ENCODE assay signal across 8 mouse cellular contexts in the genomic region with DNA sequence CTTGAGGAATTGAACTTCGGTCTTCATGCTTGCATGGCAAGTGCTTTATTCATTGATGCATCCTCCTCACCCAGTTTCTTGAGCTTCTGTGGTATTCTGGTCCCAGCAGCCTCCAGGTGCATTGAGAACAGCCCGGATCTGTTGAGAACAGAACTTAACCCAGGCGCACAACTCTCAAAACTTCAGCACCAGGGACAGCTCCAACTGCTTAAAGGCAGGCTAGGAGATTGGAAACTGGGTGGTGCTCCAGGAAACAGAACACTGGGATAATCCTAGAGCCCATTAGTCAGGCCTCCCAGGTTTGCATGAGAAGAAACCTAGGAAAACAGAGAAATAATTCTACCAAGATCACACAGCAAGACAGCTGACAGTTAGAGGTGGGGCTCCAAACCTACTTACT. TPM values are rescaled to one million over a fixed set of nuclear protein-coding genes. Genes with fewer than 3 reads are reported as not detected.
A peak's percentile ranks its signal among the peaks of the same experiment; 100 is the strongest.
DNase-seq lines count a peak whose midpoint lies in the region; ATAC-seq and TF ChIP-seq lines count a peak whose summit lies in the region.
"Had no signal": no experiment of that assay in that cellular context is flagged by ENCODE, and none has a peak within 500 bp of the region (broad histone marks: within the 10 kb centered on the region; RNA-seq: fewer than 3 reads in every experiment).

No protein-coding gene starts in this region.

- H3K9me3 ChIP-seq in midbrain, embryonic 11.5 days (ENCODE audit: control insufficient read depth, low read length) = no peaks in the 10 kb centered on the region
- H3K9me3 ChIP-seq in midbrain, embryonic 16.5 days (replicated peaks; ENCODE audit: control insufficient read depth, low read length, poor library complexity, severe bottlenecking) = no peaks in the 10 kb centered on the region
- no peaks in the 10 kb centered on the region for H3K9me3 ChIP-seq in lung, postnatal 0 days (ENCODE audit: low read length)

- H3K4me3 ChIP-seq in midbrain, embryonic 11.5 days (ENCODE audit: low read depth, low read length) = no peak overlapping the region
- no peak overlapping the region for H3K4me3 ChIP-seq in midbrain, embryonic 16.5 days (ENCODE audit: low read depth, low read length)
- H3K4me3 ChIP-seq in lung, postnatal 0 days (ENCODE audit: low read depth, low read length) = no peak overlapping the region

- peak; percentile 93 for DNase-seq in midbrain, embryonic 11.5 days (ENCODE audit: low spot score, missing footprints)
- DNase-seq in adipocyte (ENCODE audit: low spot score) = peak; percentile 91
- DNase-seq in gastrocnemius, postnatal 10 days = peak; percentile 63
- DNase-seq in lung, postnatal 0 days (ENCODE audit: low spot score) = peak; percentile 88
- DNase-seq in thymus, postnatal 25 days = peak; percentile 49
- DNase-seq in cerebellum, adult 18-20 months = no peak

- TF ChIP-seq EP300 in lung, postnatal 0 days (IDR thresholded peaks at IDR 0.05) = no peak

- H3K9ac ChIP-seq in midbrain, embryonic 11.5 days (ENCODE audit: low read length) = no peak overlapping the region
- H3K9ac ChIP-seq in midbrain, embryonic 16.5 days (ENCODE audit: low read depth, low read length) = no peak overlapping the region
- H3K9ac ChIP-seq in lung, postnatal 0 days (replicated peaks; ENCODE audit: low read depth) = no peak overlapping the region

- no peaks in the 10 kb centered on the region for H3K36me3 ChIP-seq in midbrain, embryonic 11.5 days (ENCODE audit: control insufficient read depth, insufficient read depth, low read length)
- no peaks in the 10 kb centered on the region for H3K36me3 ChIP-seq in midbrain, embryonic 16.5 days (ENCODE audit: control insufficient read depth, insufficient read depth, low read length)
- H3K36me3 ChIP-seq in lung, postnatal 0 days (ENCODE audit: insufficient read depth, low read length) = no peaks in the 10 kb centered on the region

- H3K4me1 ChIP-seq in midbrain, embryonic 11.5 days (ENCODE audit: control insufficient read depth, insufficient read depth, low read length) = peaks cover 3% of the 10 kb centered on the region; the same call in 1 of the 2 replicates
- peaks cover 5% of the 10 kb centered on the region; the same call in 1 of the 2 replicates for H3K4me1 ChIP-seq in midbrain, embryonic 16.5 days (ENCODE audit: control insufficient read depth, insufficient read depth, low read length)
- H3K4me1 ChIP-seq in lung, postnatal 0 days (ENCODE audit: insufficient read depth, low read depth, low read length) = no peaks in the 10 kb centered on the region

- TF ChIP-seq CTCF in lung, postnatal 0 days (IDR thresholded peaks at IDR 0.05) = no peak

- no peak for ATAC-seq in midbrain, embryonic 11.5 days (ENCODE audit: low FRiP score)
- ATAC-seq in midbrain, embryonic 16.5 days = no peak
- ATAC-seq in lung, postnatal 0 days = no peak

- WGBS in midbrain, embryonic 11.5 days = 16% methylated on average over 3 of the region's 3 CpGs
- 14% methylated on average over 3 of the region's 3 CpGs for WGBS in midbrain, embryonic 16.5 days
- 5% methylated on average over 3 of the region's 3 CpGs for WGBS in lung, postnatal 0 days

- no peaks in the 10 kb centered on the region for H3K27me3 ChIP-seq in midbrain, embryonic 11.5 days (ENCODE audit: control insufficient read depth, insufficient read depth, low read length)
- no peaks in the 10 kb centered on the region; the same call in 1 of the 2 replicates for H3K27me3 ChIP-seq in midbrain, embryonic 16.5 days (ENCODE audit: control insufficient read depth, insufficient read depth, low read depth, low read length)
- no peaks in the 10 kb centered on the region for H3K27me3 ChIP-seq in lung, postnatal 0 days (replicated peaks; ENCODE audit: insufficient read depth, low read length)

- no peak overlapping the region for H3K27ac ChIP-seq in midbrain, embryonic 11.5 days (ENCODE audit: low read depth, low read length)
- H3K27ac ChIP-seq in midbrain, embryonic 16.5 days (ENCODE audit: low read length) = no peak overlapping the region
- H3K27ac ChIP-seq in lung, postnatal 0 days (ENCODE audit: low read length) = no peak overlapping the region

- no peak overlapping the region for H3K4me2 ChIP-seq in midbrain, embryonic 11.5 days
- H3K4me2 ChIP-seq in midbrain, embryonic 16.5 days (ENCODE audit: low read length) = no peak overlapping the region
- H3K4me2 ChIP-seq in lung, postnatal 0 days (replicated peaks; ENCODE audit: low read depth, low read length) = no peak overlapping the region

RNA-seq across cellular contexts. Expression of gene Gm11634, which starts 3.4 kb away (rescaled TPM):
- not detected in 2 replicates for polyA plus RNA-seq in midbrain, embryonic 11.5 days (2014; fragmentation: Nextera tagmentation; extraction: Ambion mirVana)
- polyA plus RNA-seq in midbrain, embryonic 16.5 days (2015; fragmentation: Nextera tagmentation; extraction: Ambion mirVana) = not detected in 2 replicates
- total RNA-seq in gastrocnemius, postnatal 10 days (2021) = not detected
- not detected in 2 replicates for polyA plus RNA-seq in lung, postnatal 0 days (2015; fragmentation: Nextera tagmentation; extraction: Ambion mirVana)
- polyA plus RNA-seq: heart, embryonic 14.5 days had no signal

RNA-seq across cellular contexts. Expression of gene Tmem106a, which starts 20.4 kb away (rescaled TPM):
- polyA plus RNA-seq in midbrain, embryonic 11.5 days (2014; fragmentation: Nextera tagmentation; extraction: Ambion mirVana) = 2.6 and 2.7 TPM in 2 replicates
- 2.2 and 3.2 TPM in 2 replicates for polyA plus RNA-seq in midbrain, embryonic 16.5 days (2015; fragmentation: Nextera tagmentation; extraction: Ambion mirVana)
- total RNA-seq in gastrocnemius, postnatal 10 days (2021) = 1 to 10 TPM; 2.4 to 2.9 TPM
- polyA plus RNA-seq in lung, postnatal 0 days (2015; fragmentation: Nextera tagmentation; extraction: Ambion mirVana) = 7.6 TPM in 2 replicates

RNA-seq across cellular contexts. Expression of gene Rdm1, which starts 24.5 kb away (rescaled TPM):
- 44.0 and 44.8 TPM in 2 replicates for polyA plus RNA-seq in midbrain, embryonic 11.5 days (2014; fragmentation: Nextera tagmentation; extraction: Ambion mirVana)
- 10.6 and 10.7 TPM in 2 replicates for polyA plus RNA-seq in midbrain, embryonic 16.5 days (2015; fragmentation: Nextera tagmentation; extraction: Ambion mirVana)
- 10 to 100 TPM; 18.0 to 20.9 TPM for total RNA-seq in gastrocnemius, postnatal 10 days (2021)
- polyA plus RNA-seq in lung, postnatal 0 days (2015; fragmentation: Nextera tagmentation; extraction: Ambion mirVana) = 20.1 and 34.1 TPM in 2 replicates

RNA-seq across cellular contexts. Expression of gene Nbr1, which starts 50.5 kb away (rescaled TPM):
- polyA plus RNA-seq in midbrain, embryonic 11.5 days (2014; fragmentation: Nextera tagmentation; extraction: Ambion mirVana) = 91.0 and 93.8 TPM in 2 replicates
- polyA plus RNA-seq in midbrain, embryonic 16.5 days (2015; fragmentation: Nextera tagmentation; extraction: Ambion mirVana) = 98.4 and 108 TPM in 2 replicates
- 10 to 100 TPM; 73.1 to 81.8 TPM for total RNA-seq in gastrocnemius, postnatal 10 days (2021)
- polyA plus RNA-seq in lung, postnatal 0 days (2015; fragmentation: Nextera tagmentation; extraction: Ambion mirVana) = 57.2 and 58.7 TPM in 2 replicates

RNA-seq across cellular contexts. Expression of gene Brca1, which starts 50.7 kb away (rescaled TPM):
- 24.5 and 24.8 TPM in 2 replicates for polyA plus RNA-seq in midbrain, embryonic 11.5 days (2014; fragmentation: Nextera tagmentation; extraction: Ambion mirVana)
- polyA plus RNA-seq in midbrain, embryonic 16.5 days (2015; fragmentation: Nextera tagmentation; extraction: Ambion mirVana) = 1.9 TPM in 2 replicates
- total RNA-seq in gastrocnemius, postnatal 10 days (2021) = 1 to 10 TPM; 1.9 to 4.6 TPM
- 0.42 and 1.5 TPM in 2 replicates for polyA plus RNA-seq in lung, postnatal 0 days (2015; fragmentation: Nextera tagmentation; extraction: Ambion mirVana)

Comparison
In these comparisons a context has a peak if more than half of its experiments do, and no peak if none do; other contexts are left out.
1. DNase-seq: peak in midbrain, embryonic 11.5 days (single experiment), adipocyte (single experiment), gastrocnemius, postnatal 10 days (single experiment), lung, postnatal 0 days (single experiment) and thymus, postnatal 25 days (single experiment); none in cerebellum, adult 18-20 months (0 of 2).